Mouse (Mus musculus) C2C12 (cell line): Measurements from ENCODE around the gene Zik1. TPM values are rescaled to one million over a fixed set of nuclear protein-coding genes. Genes with fewer than 3 reads are reported as not detected.

Source experiments
- H3K27me3 ChIP-seq: one replicate; pipeline ENCODE4 v1.6.1; 2011; ENCODE audit not compliant: control insufficient read depth, insufficient read depth, insufficient read length
- H3K36me3 ChIP-seq: one replicate; pipeline ENCODE4 v1.6.1; 2011; ENCODE audit not compliant: control insufficient read depth, insufficient read depth
- H3K4me3 ChIP-seq: one replicate; pipeline ENCODE4 v1.5.1; 2011; ENCODE audit warnings: mild to moderate bottlenecking, control low read depth; ENCODE audit not compliant: poor library complexity, insufficient read depth, severe bottlenecking
- H3K79me2 ChIP-seq: one replicate; pipeline ENCODE4 v1.6.1; 2011; ENCODE audit not compliant: control insufficient read depth, insufficient read depth
- H3K79me3 ChIP-seq: one replicate; pipeline ENCODE4 v1.6.1; 2011; ENCODE audit warnings: low read depth, control low read depth
- H3ac ChIP-seq: one replicate; pipeline ENCODE3; 2011; ENCODE audit warnings: low read depth; ENCODE audit not compliant: control insufficient read depth, insufficient read length
- CEBPB ChIP-seq: IDR thresholded peaks from one replicate; pipeline ENCODE4 v1.6.1; 2011; ENCODE audit warnings: low read depth, mild to moderate bottlenecking, control low read depth, moderate library complexity
- CTCF ChIP-seq: IDR thresholded peaks from one replicate; pipeline ENCODE4 v1.5.1; 2011; ENCODE audit not compliant: control insufficient read depth, insufficient read depth, insufficient read length
- FOSL1 ChIP-seq: IDR thresholded peaks from one replicate; pipeline ENCODE4 v1.8.0; 2011; ENCODE audit warnings: mild to moderate bottlenecking, low read length; ENCODE audit not compliant: poor library complexity, insufficient read depth, severe bottlenecking
- MAX ChIP-seq: IDR thresholded peaks from one replicate; pipeline ENCODE4 v1.6.1; 2011; ENCODE audit warnings: mild to moderate bottlenecking, control low read depth
- MYOD1 ChIP-seq: IDR thresholded peaks from one replicate; pipeline ENCODE4 v1.6.1; 2011; ENCODE audit warnings: low read depth; ENCODE audit not compliant: control insufficient read depth, insufficient read length
- MYOG ChIP-seq: IDR thresholded peaks from one replicate; pipeline ENCODE4 v1.6.1; 2011; ENCODE audit not compliant: control insufficient read depth, insufficient read length; ENCODE audit errors: extremely low read depth
- USF1 ChIP-seq: IDR thresholded peaks from one replicate; pipeline ENCODE4 v1.6.1; 2011; ENCODE audit warnings: low read depth, mild to moderate bottlenecking, control low read depth, moderate library complexity
- polyA plus RNA-seq: library from polyadenylated mRNA; unstranded; fragments of >200 nt; fragmentation: generic; extraction: Trizol; gene quantifications from one replicate; pipeline ENCODE4 v1.2.1, GENCODE M21; 2012; ENCODE audit warnings: missing spikeins

The Zik1 gene
- polyA plus RNA-seq, 1 experiment, result 2.0 TPM

DNA sequence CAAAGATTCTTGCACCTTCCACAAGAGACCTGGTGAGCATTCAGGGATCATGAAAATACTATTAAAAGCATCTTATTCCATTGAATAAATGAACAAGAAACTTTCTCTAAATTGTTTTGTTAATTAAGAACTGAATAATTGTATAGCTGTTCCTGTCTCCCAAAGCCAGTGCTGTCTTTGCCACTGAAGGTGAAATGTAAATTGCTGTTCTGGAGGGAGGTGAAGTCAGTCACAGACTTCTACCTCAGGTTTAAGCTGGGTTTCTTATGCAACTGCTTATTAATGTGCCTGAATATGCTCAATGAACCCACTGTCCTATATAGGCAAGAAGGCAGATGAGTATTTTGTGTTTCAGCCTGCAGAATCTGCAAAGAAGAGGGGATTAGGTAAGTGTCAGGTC is 52.2 kb downstream of the Zik1 start, which contains the start of gene Vmn1r67:
Vmn1r67 (plus strand) TSS at position 301 of the 400 bp plus-strand sequence.
- H3K36me3 ChIP-seq, result no peaks in the 10 kb centered on the region
- H3K79me2 ChIP-seq, result no peaks in the 10 kb centered on the region
- H3K79me3 ChIP-seq, result no peaks in the 10 kb centered on the region
- H3ac ChIP-seq, result no peak within 1 kb of the TSS
- no peak within 1 kb of the TSS for H3K4me3 ChIP-seq
- no peaks in the 10 kb centered on the region for H3K27me3 ChIP-seq
- TF ChIP-seq MYOD1 (no peak), MYOG (no peak), MAX (no peak), FOSL1 (no peak), USF1 (no peak), CTCF (no peak), CEBPB (no peak)

Other genes with a start within 250 kb of the Zik1 start
- not detected for gene Vmn1r66, start 217.4 kb downstream of the Zik1 start, polyA plus RNA-seq
- gene Vmn1r67, start 52.1 kb downstream of the Zik1 start, polyA plus RNA-seq, result not detected
- not detected for gene Vmn1r68, start 63.1 kb upstream of the Zik1 start, polyA plus RNA-seq
- gene Vmn1r69, start 118.3 kb upstream of the Zik1 start, polyA plus RNA-seq, result not detected
- not detected for gene Vmn1r70, start 136.1 kb upstream of the Zik1 start, polyA plus RNA-seq
- not detected for gene Nlrp4b, start 192.4 kb upstream of the Zik1 start, polyA plus RNA-seq